Mouse (Mus musculus) liver, embryonic 14.5 days (tissue): ENCODE measurements around the gene Pbp2.

ENCODE experiments used
- CTCF ChIP-seq: IDR thresholded peaks from 2 replicates; pipeline ENCODE4 v1.5.1; 2016; ENCODE audit warnings: antibody characterized with exemption, low read depth, control low read depth
- EP300 ChIP-seq: IDR thresholded peaks from 2 replicates; pipeline ENCODE4 v1.6.1; 2016; ENCODE audit warnings: antibody characterized with exemption, low read depth

- TF ChIP-seq CTCF (no peak), EP300 (no peak)
These were observed 30.3 kb upstream of the Pbp2 start for GRCm38 (mm10) chr6:135340355-135341075.
